Mouse (Mus musculus) kidney, adult 2 months (tissue): Measurements from ENCODE around the gene Bckdha. TPM values are rescaled to one million over a fixed set of nuclear protein-coding genes. Genes with fewer than 3 reads are reported as not detected.
A peak's percentile ranks its signal among the peaks of the same experiment; 100 is the strongest.

Source experiments
- DNase-seq: peaks from one replicate; pipeline ENCODE4 v3.0.0; 2021
- H3K27ac ChIP-seq: fragments of 200-500 bp; 2 replicates; pipeline ENCODE4 v1.5.1; 2012; ENCODE audit warnings: low read depth, low read length, control low read depth, inconsistent platforms; ENCODE audit not compliant: insufficient read depth
- H3K27me3 ChIP-seq: fragments of 200-500 bp; replicated peaks from 2 replicates; pipeline ENCODE4 v1.6.1; 2012; ENCODE audit warnings: mild to moderate bottlenecking, moderate library complexity, low read length, inconsistent platforms; ENCODE audit not compliant: control insufficient read depth, insufficient read depth
- H3K36me3 ChIP-seq: fragments of 200-500 bp; 2 replicates; pipeline ENCODE4 v1.6.1; 2012; ENCODE audit warnings: mild to moderate bottlenecking, moderate library complexity, low read length, inconsistent platforms; ENCODE audit not compliant: control insufficient read depth, insufficient read depth
- H3K4me1 ChIP-seq: fragments of 200-500 bp; 2 replicates; pipeline ENCODE4 v1.6.1; 2011; ENCODE audit warnings: low read length; ENCODE audit not compliant: control insufficient read depth, insufficient read depth
- H3K4me3 ChIP-seq: fragments of 200-500 bp; 2 replicates; pipeline ENCODE4 v1.5.1; 2011; ENCODE audit warnings: mild to moderate bottlenecking, low read depth, low read length, control low read depth; ENCODE audit not compliant: insufficient read depth
- CTCF ChIP-seq: fragments of 200-500 bp; conservative IDR thresholded peaks from 2 replicates; pipeline ENCODE4 v1.5.1; 2011; ENCODE audit warnings: low read depth, mild to moderate bottlenecking, control low read depth, low read length, moderate library complexity, mixed read lengths; ENCODE audit not compliant: insufficient read depth, insufficient read length
- POLR2A ChIP-seq: fragments of 200-500 bp; IDR thresholded peaks from one replicate; pipeline ENCODE4 v1.6.1; 2011; ENCODE audit warnings: low read depth, low read length, control low read depth
- WGBS: fragments of 180-500 bp; shearing (Covaris S2); methylation state at CpG from one replicate; pipeline ENCODE4 v1.1.7; 2018; 5-methylcytosine and 5-hydroxymethylcytosine counted together
- polyA plus RNA-seq: library from polyadenylated mRNA; depleted of rRNA; stranded (reverse); fragments of >200 nt; gene quantifications from 2 replicates; pipeline ENCODE4 v1.2.3, GENCODE M21; 2012

Bckdha gene
- polyA plus RNA-seq, 1 experiment: 675 TPM

DNA sequence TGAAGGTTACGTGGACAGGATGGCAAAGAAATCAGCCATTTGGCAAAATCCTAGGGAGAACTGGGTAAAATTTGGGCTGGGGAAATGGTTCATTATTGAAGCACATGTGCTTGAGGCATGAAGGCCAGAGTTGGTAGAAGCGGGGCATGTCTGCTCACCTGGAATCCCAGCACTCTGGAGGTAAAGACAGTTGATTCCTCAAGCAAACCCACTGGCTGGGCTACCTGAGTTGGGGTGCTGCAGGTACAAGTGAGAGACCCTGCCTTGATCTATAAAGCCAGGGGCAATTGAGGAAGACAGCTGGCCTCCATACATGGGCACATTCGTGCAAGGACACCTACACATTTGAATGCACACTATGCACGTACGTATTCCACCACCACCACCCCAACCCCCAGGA, 38.7 kb downstream of the Bckdha start:
- H3K4me3 ChIP-seq: peak overlapping the region; percentile 60
- no peaks in the 10 kb centered on the region for H3K36me3 ChIP-seq
- peak overlapping the region; percentile 73; the same call in 1 of the 2 replicates for H3K27ac ChIP-seq
- TF ChIP-seq POLR2A (no peak), CTCF (no peak)
- DNase-seq: no peak
- H3K27me3 ChIP-seq: no peaks in the 10 kb centered on the region
- H3K4me1 ChIP-seq: peaks cover 12% of the 10 kb centered on the region; the same call in 1 of the 2 replicates
- 75% methylated on average over 5 of the region's 5 CpGs for WGBS

DNA sequence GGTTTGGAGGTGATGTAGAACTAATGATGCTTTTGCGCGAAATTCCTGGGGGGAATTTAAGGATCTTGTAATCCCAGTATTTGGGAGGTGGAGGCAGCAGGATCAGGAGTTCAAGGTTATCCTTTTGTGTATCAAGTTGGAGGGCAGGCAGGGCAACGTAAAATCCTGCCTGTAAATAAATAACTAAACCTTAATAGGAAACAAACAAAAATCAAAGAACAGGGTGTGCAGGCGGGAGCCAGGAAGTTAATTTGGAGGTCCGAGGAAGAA, 39.1 kb downstream of the Bckdha start:
- H3K27me3 ChIP-seq: no peaks in the 10 kb centered on the region
- H3K27ac ChIP-seq: peak overlapping the region; percentile 73
- H3K4me3 ChIP-seq: peak overlapping the region; percentile 60
- DNase-seq: no peak
- no peak for TF ChIP-seq POLR2A
- H3K36me3 ChIP-seq: no peaks in the 10 kb centered on the region
- WGBS: 8% methylated on average over 5 of the region's 5 CpGs
- peaks cover 12% of the 10 kb centered on the region; the same call in 1 of the 2 replicates for H3K4me1 ChIP-seq

DNA sequence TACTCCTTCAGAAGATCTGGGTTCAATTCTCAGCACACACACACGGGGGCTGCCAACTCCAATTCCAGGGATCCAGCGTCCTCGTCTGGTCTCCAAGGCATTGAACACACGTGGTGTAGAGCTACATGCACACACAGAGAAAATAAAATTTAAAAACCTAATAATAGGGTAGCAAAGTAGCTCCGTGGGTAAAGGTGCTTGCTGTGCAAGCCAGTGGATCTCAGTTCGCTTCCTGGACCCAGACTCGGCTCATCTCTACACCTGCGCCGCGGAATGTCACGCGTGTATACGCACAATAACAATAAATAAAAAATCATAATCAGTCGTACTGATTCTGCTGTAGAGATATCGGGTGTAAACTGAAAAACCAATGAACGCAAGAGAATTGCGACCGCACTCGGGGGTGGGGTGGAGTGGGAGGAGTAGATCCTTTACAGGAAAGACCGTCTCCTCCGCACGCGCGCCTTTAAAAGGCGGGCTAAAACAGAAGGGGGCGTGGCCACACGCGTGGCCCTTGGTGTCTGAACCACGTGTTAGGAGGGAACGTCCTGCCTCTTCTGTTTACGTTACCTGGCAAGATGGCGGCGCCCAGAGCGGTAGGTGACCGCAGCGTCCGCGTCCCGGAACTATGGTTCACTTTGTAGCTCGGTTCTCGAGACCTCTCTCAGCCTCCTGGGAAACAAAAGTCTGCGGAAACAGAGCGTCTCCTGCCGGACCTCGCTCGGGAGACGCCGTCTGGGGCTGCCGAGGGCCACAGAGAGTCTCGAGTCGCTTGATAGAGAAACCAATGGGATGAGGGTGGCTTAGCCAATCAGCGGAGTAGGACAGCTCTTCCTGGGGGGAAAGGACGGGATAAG, 39.7 kb downstream of the Bckdha start, which contains the start of gene Dmac2:
Gene Dmac2, plus strand, starts transcription at position 550 of the 857 bp plus-strand sequence.
- Histone ChIP-seq H3K27ac (peak within 1 kb of the TSS; percentile 73), H3K4me3 (peak within 1 kb of the TSS; percentile 60), H3K36me3 (no peaks in the 10 kb centered on the region), H3K4me1 (peaks cover 12% of the 10 kb centered on the region; the same call in 1 of the 2 replicates), H3K27me3 (no peaks in the 10 kb centered on the region)
- 1% methylated on average over 53 of the region's 53 CpGs for WGBS
- no peak for TF ChIP-seq CTCF
- peak; percentile 40 for TF ChIP-seq POLR2A
- peak; percentile 98 for DNase-seq

DNA sequence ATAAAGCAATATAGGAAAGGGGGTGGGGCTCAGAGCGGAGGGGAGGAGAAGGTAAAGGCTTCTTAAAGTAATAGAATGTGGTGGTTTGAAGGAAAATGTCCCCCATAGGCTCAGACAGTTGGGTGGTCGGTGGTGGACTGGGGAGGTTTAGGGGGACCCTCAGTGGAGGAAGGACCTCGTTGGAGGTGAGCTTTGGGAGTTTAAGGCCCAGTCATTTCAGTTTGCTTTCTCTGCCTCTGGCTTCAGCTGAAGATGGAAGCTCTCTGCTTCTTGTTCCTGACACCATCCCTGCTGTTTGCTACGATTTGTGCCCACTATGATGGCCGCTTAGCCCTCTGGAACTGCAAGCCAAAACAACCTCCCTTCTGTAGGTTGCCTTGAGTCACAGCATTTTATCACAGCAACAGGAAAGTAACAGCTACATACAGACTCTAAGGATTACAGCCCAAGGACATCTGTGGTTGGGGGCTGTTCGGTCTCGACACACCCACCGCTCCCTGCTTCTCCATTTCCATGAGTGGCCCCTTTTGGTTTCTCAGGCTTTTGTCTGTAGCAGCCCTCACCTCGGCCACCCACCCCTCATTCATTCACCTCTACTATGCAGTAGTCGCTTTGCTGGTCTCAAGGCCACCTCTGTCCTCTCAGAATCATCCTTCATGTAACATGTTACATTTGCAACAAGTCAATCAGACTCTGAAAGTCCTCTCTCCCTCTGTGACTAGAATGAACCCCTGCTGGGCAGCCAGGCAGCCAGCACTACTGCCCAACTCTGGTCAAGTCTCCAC, 41.2 kb downstream of the Bckdha start:
- Histone ChIP-seq H3K4me3 (no peak overlapping the region), H3K27ac (no peak overlapping the region), H3K27me3 (no peaks in the 10 kb centered on the region), H3K36me3 (no peaks in the 10 kb centered on the region), H3K4me1 (peaks cover 12% of the 10 kb centered on the region; the same call in 1 of the 2 replicates)
- 89% methylated on average over 10 of the region's 10 CpGs for WGBS
- TF ChIP-seq CTCF: no peak
- TF ChIP-seq POLR2A: no peak
- DNase-seq: no peak

DNA sequence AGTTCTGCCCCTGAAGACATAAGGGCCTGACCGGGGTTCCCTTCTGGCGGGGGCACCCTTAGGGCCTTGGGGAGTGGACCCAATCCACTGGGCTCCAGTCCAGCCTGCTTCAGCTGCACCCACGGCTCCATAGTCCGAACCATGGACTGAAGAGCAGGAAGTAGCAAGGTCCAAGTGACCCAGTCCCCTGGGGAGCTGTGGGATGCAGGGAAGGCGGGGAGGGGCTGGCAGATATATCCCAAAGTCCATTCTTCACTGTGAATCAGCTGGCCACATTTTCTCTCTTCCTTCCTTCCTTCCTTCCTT, 43.1 kb downstream of the Bckdha start, which contains the start of gene Erich4:
Gene Erich4, minus strand, starts transcription at position 187 of the 306 bp plus-strand sequence.
- peak; percentile 94 for DNase-seq
- H3K4me3 ChIP-seq: peak within 1 kb of the TSS; percentile 52
- WGBS: 40% methylated on average over 5 of the region's 5 CpGs
- H3K4me1 ChIP-seq: peaks cover 12% of the 10 kb centered on the region; the same call in 1 of the 2 replicates
- TF ChIP-seq POLR2A (no peak), CTCF (no peak)
- no peaks in the 10 kb centered on the region for H3K36me3 ChIP-seq
- H3K27ac ChIP-seq: peak within 1 kb of the TSS; percentile 83
- H3K27me3 ChIP-seq: no peaks in the 10 kb centered on the region

DNA sequence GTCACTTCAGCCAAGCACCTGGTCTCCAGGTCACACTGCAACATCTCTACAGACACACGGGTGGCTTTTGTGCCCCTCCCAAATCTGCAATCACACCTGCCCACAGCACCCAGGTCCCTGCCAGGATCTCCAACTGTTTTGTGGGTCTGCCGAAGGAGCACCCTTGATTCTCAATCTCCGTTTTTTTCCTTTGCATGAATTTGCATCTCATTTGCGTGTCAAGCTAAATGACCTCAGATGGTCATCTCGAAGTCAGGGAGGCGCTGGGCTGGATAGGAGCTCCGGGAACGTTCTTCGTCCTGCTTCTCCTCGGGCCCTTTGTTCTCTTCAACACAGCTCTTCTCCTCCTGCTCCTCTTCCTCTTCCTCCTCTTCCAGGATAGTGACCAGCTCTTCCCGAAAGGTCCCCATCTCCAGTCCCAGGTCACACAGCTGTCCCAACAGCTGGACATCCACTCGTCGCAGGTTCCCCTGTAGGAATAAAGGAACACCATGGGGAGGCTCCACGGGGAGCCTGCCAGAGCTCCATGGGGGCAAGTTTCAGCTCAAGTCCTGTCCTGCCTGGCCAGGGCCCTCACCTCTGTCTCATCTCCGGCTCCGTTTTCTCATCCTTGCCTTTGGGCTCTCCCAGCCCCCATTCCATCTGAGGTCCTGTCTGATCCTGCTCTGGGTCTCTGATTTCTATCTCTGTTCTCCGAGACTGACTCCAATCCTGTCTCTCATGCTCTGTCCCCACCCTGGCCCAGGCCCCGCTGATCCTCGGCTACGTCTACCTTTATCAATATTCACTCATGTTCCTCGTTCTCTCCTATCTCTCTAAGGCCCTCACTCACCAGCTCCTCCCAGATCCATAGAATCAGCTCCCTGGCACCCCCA, 43.7 kb downstream of the Bckdha start:
- no peaks in the 10 kb centered on the region for H3K27me3 ChIP-seq
- no peaks in the 10 kb centered on the region for H3K36me3 ChIP-seq
- H3K4me3 ChIP-seq: peak overlapping the region; percentile 52
- H3K4me1 ChIP-seq: peaks cover 10% of the 10 kb centered on the region; the same call in 1 of the 2 replicates
- peak; percentile 78 for DNase-seq
- TF ChIP-seq CTCF (no peak), POLR2A (peak; percentile 32)
- WGBS: 43% methylated on average over 21 of the region's 21 CpGs
- H3K27ac ChIP-seq: peak overlapping the region; percentile 83

DNA sequence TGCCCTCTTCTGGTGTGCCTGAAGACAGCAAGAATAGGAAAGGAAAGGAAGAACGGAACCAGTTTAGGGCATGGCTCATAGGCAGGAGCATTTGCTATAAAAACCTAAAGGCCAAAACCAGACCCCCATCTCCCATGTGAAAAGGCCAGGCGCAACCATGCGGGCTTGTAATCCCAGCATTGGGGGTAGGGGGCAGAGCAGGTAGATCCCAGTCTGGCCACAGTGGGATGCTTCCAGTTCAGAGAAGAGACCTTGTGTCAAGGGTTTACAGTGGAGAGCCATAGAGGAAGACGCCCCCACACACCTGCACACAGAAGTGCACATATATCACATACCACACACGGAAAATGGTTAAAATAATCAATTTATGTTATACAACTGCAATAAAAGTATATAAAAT, 44.7 kb downstream of the Bckdha start:
- H3K36me3 ChIP-seq: no peaks in the 10 kb centered on the region
- DNase-seq: no peak
- H3K27me3 ChIP-seq: no peaks in the 10 kb centered on the region
- WGBS: 92% methylated on average over 5 of the region's 5 CpGs
- TF ChIP-seq CTCF: no peak
- TF ChIP-seq POLR2A: no peak
- H3K4me3 ChIP-seq: peak overlapping the region; percentile 4
- H3K27ac ChIP-seq: no peak overlapping the region
- peaks cover 10% of the 10 kb centered on the region; the same call in 1 of the 2 replicates for H3K4me1 ChIP-seq
